Mouse (Mus musculus) layer of hippocampus, postnatal 36 days (tissue): ENCODE results near the gene Ahnak. TPM values are rescaled to one million over a fixed set of nuclear protein-coding genes. Genes with fewer than 3 reads are reported as not detected.
"Not testable (repeated sequence)": the region's sequence is repeated elsewhere in the genome, so short reads cannot be mapped to it uniquely, and the experiment has no call there.

ENCODE experiments used
- DNase-seq, 2 experiments: peaks; one replicate each; pipeline ENCODE4 v3.0.0; 2022
- total RNA-seq, 2 experiments: library from RNA; stranded (reverse); gene quantifications; 2 replicates each; pipeline ENCODE4 v1.2.3; 2021

Ahnak gene
- total RNA-seq, 2 experiments from 2014 or later, result 14.5 to 24.0 TPM

DNA sequence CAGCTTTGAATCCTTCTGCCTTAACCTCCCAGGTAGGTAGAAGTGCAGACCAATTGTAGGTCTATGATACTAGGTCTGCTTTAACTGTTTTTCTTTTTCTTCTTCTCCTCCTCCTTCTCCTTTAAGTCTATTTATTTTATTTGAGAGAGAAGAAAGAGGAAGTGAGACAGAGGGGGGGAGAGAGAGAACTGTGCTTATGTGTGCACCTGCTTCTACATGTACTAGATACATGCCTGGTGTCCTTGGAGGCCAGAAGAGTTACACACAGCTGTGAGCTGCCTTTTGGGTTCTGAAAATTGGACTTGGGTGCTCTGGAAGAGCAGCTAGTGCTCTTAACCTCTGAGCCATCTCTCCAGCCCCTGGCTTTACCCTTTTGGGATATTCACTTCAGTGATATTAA is 52.0 kb downstream of the Ahnak start:
- no peak for DNase-seq

DNA sequence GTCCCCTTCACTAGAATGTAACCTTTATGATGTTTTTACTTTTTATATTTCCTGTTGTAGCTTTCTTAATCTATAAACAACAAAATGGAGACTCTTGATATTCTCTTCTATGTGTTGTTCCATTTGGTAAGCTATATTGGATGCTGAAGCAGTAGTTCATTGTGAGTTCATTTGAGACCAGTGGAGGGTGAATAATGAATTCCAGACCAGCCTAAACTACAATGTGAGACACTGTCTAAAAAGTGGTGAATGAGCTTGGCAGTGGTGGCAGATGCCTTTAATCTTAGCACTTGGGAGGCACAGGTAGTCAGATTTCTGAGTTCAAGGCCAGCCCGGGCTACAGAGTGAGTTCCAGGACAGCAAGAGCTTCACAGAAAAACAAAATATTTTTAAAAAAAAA is 54.0 kb downstream of the Ahnak start:
- DNase-seq, result no peak

DNA sequence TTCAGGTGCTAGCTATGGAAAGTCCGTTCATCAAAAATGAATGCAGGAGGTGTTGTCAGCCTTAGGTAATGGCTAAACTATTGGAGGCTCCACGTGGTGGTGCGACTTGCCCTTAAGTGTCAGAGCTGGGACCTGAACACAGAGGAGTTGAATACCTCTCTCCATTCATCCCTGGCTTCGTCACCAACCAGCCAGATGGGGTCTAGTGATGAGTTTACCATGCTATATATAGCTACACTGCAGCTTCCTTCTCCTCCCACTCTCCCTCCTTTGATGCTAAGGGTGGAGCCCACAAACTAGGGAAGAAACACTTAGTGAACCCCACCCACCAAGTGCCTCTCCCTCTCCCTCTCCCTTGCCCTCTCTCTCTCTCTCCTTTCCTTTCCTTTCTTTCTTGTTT is 55.2 kb downstream of the Ahnak start:
- DNase-seq, result no peak

DNA sequence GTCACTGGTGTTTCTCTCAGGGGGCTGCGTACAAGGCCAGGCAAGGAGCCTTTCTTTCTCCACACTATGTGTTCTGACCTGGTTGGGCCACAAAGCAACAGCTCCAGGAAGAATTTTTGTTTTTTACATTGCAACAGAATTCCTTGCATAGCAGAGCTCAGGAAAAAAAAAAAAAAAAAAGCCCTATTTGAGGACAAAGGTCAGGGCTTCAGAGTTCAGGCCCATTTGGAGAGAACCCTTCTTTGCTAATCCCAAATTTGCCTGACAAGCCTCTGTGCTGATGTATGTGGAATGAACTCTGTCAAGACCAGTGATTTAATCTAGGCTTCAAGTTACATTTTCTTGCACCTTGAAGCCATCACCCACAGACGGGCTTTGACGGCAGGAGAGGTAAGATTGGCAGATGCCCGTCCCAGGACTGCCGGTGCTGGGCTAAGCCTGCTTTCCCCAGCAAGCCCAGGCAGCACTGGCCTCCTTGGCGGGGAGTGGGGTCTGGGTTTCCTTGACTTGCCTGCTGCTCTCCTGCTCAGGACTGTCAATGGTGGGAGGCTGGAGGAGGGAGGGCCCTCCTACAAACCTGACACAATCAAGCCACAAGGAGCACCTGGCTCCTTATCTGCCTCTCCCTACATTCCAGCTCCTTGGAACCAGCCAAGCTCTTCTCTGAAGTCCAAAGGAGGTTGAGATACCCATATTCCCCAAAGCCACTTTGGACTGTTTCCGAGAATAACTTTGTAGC is 58.3 kb downstream of the Ahnak start:
- DNase-seq, result no peak

DNA sequence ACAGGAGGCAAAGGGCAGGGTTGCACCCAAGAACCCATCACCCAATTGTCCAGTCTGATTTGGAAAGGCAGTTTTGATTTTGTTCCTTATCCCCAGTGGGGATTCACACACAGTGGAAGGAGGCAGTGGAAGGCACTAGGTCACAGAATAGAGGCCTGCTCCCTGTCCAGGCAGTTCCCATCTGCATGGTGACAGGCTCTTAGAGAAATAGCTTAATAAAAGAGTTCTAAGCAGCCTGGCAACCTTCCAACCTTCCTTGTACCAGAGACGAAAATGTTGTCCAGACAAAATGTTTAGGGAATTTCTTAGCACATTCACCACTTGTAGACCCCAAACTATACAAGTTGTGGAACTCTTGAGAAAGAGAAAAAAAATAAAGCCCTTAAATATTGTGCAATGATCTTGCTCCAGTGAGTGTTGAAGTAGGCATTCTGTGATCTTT is 58.9 kb downstream of the Ahnak start:
- no peak for DNase-seq

DNA sequence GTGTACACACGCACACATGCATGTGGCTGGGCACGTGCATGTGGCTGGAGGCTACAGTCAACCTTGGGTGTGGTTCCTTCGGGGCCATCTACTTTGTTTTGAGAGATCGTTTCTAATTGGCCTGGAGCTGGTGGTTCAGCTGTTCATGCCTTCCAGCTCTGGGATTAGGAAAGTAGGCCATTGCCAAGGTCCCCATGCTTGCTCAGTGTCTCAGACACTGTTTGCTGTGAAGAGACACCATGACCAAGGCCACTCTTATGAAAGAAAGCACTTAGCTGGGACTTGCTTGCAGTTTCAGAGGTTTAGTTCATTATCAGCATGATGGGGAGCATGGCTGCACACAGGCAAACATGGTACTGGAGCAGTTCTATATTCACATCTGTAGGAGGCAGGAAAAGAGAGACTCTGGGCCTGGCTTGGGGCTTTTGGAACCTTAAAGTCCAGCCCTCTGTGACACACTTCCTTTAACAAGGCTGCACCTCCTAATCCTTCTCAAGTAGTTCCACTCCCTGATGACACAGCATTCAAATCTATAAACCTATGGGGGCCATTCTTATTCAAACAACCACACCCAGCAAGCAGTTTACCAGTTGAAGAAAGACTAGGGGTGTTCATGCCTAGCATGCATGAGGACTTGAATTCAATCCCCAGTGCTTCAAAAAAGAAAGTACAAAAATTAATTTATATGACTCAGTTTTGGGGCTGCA is 60.0 kb downstream of the Ahnak start:
- DNase-seq, result no peak

DNA sequence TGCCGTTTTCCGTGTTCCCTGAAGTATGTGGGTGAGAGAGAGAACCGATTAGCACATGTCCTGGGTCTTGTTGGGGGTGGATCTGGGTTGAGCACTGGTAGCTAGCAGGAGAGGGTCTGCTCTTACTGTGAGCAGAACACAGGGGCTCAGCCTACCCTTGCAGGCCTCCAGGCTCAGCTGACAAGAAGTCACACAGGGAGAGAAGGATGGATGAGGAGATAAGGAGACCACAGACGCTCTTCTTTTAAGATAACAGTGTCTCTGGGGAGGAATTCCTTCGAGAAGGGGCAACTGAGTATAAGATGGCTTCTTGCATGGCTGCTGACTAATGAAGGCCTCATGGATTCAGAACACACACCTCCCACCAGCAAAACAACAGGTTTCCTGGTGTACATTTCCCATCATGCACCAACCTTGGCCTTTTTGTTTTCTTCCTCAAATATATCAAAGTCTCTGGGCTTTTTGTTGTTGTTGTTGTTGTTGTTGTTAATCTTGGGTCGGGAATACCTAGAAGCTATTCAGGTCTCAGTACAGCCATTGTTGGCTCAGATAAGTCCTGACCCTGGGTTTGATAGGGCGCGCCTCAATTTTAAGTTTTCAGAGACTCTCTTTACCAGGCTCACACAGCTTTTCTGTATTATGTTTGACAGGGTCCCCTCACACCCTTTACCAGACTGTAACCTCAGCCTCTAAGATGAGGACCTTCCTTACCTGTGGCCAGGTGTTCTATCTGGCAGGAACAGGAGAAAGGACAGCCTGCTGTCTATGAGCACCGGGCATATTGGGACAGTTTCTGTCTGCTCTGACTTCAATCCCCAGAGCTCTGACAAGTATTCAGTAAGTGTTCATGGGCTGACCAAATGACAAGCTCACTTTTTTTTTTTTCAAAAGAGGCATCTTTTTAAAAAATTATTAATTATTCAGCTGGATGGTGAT is 61.5 kb downstream of the Ahnak start:
- DNase-seq, result no peak

DNA sequence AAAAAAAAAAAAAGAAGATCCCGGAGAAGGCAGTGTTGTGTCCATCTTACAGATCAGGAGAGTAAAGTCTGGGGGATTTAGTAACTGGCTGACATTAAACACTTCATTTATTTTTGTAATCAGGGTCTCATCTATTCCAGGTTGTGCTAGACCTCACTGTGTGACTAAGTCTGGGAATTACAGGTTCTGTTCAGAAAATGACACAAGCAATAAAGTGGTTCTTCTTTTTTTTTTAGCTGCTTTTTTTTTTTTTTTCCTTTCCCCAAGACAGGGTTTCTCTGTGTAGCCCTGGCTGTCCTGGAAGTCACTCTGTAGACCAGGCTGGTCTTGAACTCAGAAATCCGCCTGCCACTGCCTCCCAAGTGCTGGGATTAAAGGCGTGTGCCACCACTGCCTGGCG is 62.9 kb downstream of the Ahnak start:
- DNase-seq, result not testable (repeated sequence)

DNA sequence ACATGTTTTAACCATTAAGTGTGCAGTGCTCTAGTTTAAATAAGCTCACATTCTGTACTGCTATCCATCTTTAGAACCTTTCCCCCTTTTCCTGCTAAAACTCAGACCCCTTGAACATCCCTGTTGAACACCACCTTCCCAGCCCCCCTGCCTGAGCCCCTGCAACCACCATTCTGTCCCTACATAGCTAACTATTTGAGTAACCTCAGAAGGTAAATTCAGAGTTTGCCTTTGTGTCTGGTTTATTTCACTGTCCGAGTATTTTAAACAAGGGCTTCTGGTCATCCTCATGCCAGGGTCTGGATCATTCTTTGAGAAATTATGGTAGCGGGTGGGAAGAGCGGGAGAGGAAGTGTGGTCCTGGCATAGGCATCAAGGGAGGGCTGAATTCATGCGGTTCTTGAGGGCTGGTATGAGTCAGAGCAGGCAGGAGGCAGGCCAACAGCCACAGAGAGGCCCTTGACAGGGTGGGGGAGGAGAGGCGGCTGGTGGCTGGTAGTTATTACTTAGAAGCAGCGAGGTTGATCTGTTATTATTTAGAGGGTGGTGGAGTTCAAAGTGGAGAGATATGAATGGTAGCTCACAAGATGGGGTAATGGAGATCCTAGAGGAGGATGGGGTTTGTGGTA is 63.8 kb downstream of the Ahnak start:
- no peak for DNase-seq

DNA sequence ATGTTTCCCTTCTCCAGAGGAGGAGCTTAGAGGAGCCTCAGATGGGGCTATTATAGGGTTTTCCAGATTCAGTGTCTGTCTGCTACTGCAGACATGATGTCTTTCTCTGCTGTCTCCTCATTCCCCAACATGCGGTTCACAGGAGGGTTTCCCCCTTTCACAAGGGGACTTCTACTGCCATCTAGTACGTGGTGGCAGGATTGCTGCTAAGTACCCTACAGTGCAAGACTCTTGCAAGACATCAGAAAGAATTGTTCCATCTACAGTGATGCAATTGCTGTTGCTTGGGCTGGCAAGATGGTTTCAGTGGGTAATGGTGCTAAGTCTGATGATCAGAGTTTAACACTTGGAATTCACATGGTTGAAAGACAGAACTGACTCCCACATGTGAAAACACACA is 66.1 kb downstream of the Ahnak start:
- DNase-seq, result no peak

DNA sequence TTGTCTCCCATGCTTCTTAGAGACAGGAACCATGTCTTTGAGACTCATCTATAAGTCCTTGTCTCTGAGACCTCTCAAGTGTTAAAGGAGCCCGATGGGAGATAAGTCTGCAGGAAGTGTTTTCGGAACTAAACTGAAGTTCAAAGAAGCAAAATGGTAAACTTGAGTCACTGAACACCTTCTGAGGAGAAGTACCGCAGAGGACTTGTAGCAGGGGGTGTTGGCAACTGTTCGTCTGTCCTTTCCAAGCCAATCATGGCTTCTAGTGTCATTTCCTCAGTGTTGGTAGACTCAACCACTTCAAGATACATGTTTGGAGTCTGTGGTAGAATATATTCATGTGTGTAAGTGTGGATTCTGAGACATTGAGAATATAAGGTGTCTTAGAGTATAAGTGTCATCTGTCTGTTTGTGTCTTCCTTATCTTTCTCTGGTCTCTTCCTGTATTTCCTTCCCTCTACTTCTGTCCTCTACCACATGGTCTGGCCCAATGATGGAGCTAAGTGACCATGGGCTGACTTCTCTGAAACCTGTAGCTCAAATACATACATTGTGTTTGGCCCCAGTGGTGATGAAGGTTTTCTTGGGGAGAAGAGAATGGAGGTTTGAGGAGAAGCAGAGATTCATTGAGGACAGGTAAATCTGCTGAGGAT is 66.7 kb downstream of the Ahnak start:
- DNase-seq, result no peak

DNA sequence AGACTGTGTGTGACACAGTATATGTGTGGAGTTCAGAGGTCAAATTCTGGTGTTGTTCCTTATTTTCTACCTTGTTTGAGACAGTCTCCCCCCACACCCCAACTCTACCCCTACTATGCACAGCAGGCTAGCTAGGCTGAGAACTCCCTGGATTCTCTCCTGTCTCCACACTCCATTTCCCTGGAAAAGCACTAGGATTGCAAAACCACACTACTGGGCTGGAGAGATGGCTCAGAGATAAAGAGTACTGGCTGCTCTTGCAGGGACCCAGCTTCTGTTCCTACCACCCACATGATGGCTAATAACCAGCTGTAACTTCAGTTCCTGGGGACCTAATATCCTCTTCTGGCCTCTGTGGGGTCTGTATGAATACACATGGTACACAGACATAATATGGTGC is 68.6 kb downstream of the Ahnak start:
- no peak for DNase-seq

DNA sequence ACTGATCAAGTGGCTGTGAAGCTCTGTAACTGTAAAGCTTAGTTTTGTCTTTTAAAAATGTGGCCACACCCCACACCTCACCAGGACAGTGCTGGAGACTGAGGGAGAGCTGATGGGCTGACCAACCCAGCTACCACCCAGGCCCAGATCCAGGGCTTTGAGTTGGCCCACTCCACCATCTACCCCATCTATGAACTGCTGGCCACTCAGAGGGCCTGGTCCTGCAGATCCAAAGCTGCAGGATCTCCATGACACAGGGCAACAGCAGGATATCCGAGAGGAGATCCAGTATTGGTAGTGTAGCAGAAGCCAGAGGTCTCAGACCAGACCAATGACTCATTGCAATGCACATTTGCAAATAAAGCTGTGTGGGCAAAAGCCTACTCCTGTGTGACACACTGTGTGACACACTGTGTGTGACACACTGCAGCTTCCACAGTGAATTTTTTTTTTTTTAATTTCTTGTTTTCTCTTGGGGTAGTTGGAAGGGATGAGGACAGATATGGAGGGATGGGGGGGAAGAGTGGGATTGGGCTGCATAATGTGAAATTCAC is 69.3 kb downstream of the Ahnak start:
- no peak for DNase-seq

DNA sequence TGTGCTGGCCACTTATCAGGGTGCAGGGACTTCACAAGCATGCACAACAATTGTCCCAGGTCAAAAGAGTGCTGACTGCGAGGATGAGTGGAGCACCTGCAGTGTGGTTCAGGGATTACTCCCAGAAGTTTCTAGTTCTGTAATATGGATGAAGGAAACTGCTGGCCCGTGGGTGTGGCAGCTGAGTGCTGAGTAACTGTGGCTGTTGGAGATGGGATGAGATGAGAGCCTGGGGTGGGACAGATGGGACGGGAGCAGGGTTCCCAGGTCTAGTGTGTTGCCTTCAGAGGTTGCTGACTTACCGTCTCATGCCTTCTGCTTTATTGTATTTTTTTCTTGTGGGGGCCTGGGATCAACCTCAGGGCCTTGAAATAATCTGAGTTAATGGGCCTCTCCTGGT is 69.9 kb downstream of the Ahnak start:
- no peak for DNase-seq

DNA sequence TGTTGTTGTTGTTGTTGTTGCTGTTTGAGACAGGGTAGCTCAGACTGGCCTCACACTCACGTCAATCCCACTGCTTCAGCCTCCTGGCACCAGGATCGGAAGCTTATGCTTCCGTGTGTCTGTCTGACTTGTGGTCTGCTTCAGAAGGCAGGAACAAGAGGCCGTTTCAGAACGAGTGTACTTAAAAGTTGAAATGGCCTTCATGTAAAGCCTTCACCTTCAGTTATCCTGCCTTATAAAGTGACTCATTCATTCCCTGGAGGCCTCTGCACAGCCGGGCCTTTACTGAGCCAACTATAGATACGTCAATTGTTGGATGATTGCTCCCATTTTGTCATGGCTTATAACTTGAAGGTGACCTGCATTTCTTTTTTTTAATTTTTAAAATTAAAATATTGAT is 70.3 kb downstream of the Ahnak start:
- DNase-seq, result no peak

DNA sequence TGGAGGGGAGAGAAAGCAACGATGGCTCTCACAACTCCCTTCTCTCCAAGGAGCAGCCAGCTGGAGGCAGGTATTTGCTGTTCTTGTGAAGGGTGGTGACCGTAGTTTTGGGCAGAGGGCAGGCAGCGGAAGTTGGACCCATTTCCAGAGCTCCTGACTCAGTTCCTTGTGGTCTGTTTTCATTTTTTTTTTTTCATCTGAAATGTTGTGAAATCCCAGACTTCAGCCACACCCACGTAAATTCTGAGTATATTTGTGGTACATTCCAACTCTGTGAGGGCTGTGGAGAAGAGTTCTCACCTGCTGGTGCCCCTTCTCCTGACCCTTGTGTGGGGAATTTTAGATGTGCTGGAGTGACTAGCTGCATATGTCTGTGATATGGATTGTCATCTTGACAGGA is 71.0 kb downstream of the Ahnak start:
- no peak for DNase-seq

DNA sequence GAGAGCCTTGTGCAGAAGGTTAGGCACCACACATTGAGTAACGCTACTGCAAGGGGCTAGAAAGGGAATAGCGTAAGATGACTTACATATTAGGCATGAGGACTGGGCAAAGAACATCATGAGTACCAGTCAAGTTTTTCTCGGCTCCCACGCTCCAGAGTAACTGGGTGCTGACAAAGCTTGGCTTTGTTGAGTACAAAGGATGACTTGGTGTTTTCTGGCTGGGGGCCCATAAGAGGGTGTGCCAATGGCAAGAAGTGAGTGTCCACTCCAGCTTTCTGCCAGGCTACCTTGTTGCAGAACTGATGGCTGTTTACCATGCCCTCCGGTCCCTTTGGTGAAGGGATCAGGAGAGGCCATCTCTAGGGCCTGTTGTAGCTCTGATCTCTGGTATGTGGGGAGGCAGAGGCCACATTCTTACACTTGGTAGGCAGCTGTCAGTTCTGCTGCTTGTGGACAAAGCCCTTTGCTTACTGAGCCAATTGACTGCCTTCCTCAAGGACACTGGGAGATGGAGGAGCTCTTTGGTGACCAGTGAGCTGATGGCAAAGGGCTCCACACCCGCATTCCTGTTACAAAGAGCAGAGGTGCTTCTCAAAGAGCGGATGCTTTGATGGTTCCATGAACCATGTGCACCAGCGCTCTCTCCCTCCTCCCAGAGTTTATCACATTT is 72.3 kb downstream of the Ahnak start:
- DNase-seq, result no peak

DNA sequence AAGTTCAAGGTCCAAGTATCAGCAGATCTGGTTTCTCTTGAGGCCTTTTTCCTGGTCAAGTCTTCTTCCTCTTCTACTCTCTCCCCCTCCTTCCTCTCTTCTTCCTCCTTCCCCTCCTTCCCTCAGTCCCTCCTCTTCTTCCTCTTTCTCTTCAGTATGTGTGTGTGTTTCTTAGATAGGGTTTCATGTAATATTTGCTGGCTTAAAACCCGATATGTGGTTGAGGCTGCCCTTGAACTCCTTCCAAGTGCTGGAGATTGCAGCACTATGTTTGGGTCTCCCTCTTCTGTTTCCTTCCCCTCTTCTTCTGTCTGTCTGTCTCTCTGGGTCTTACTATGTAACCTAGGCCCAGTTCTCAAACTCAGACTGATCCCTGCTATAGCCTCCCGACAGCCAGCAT is 73.7 kb downstream of the Ahnak start:
- DNase-seq, result no peak

DNA sequence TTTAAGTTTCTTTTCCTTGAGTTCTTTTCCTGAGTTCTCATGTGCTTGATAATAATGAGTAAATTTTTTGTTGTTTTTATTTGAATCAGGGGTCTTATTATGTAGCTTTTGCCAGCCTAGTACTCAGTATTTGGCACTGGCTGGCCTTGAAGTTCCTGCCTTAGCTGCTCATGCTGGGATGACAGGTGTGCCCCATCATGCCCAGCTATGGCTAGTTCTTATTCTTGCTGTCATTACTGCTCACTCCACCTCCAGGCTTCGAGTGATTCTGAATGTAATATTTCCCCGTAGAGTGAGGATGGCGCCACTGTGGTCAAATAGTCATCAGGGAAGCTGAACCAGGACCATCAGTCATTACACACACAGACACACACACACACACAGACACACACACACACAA is 74.7 kb downstream of the Ahnak start:
- DNase-seq, result no peak

DNA sequence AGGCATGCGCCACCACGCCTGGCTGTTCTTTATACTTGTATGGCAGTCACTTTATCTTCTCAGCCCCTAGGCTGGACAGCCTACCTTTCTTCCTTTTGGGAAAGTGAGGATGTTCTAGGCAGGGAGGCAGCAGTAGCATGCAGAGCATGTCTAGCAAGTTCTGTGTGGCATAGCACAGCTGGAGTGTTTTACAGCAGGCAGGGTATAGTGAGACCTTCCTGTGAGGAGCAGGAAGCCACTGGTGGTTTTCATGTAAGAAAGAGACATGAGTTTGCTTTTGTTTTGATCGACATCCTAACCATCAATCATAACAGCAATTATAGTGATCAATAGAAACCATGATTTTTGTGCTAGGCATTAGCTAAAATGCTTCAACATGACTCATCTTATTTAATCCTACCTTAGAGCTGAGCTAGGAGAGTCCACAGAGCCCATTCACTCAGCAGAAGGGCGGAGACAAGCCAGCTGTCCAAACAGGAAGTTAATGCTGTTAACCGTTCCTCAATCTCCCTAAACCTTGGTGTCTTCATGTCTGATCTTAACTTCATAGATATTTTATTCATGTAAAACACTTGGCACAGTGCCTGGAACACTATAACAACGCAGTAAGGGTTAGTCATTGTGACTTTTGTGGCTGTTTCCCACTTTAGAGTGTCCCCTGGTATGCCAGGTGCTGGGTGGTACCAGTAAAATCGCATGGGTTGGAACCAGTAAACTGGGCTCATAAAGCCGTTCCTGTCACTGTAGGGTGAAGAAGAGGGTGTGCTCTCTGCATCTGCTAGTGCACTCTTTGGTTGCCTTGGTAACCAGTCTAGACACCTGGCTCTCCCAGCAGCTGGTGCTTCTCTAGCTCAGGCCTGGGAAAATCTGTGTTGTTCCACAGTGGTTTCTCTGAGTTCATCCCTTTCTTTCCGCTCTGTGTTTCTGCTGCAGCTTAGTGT is 76.8 kb downstream of the Ahnak start:
- peak in 1 of 2 experiments; percentile 31 for DNase-seq
